Mouse (Mus musculus) CH12.LX (cell line): ENCODE results near the gene Plekhj1.

ENCODE experiments used
- BHLHE40 ChIP-seq: IDR thresholded peaks from 2 replicates; pipeline ENCODE4 v1.6.1; 2011; ENCODE audit warnings: mild to moderate bottlenecking, low read depth, low read length, improper control_type of control experiment
- CTCF ChIP-seq, 2 experiments: IDR thresholded peaks in 1 of 2; conservative IDR thresholded peaks in 1 of 2; 2 replicates each; pipeline ENCODE4 v1.5.1; 2011 to 2012; ENCODE audit warnings: low read depth in 2 of 2, low read length in 2 of 2, improper control_type of control experiment in 1 of 2, inconsistent platforms in 1 of 2, mild to moderate bottlenecking in 1 of 2, moderate library complexity in 1 of 2
- E2F4 ChIP-seq: IDR thresholded peaks from 2 replicates; pipeline ENCODE4 v1.6.1; 2011; ENCODE audit warnings: low read depth, low read length, improper control_type of control experiment; ENCODE audit not compliant: insufficient replicate concordance
- HCFC1 ChIP-seq: IDR thresholded peaks from 2 replicates; pipeline ENCODE4 v1.6.1; 2012; ENCODE audit warnings: low read depth, mild to moderate bottlenecking, inconsistent platforms, low read length, improper control_type of control experiment
- KAT2A ChIP-seq: IDR thresholded peaks from 2 replicates; pipeline ENCODE4 v1.6.1; 2012; ENCODE audit warnings: low read length, improper control_type of control experiment, inconsistent platforms; ENCODE audit not compliant: insufficient replicate concordance
- MAX ChIP-seq: IDR thresholded peaks from 2 replicates; pipeline ENCODE4 v1.6.1; 2011; ENCODE audit warnings: low read length, improper control_type of control experiment
- NRF1 ChIP-seq: IDR thresholded peaks from 2 replicates; pipeline ENCODE4 v1.6.1; 2014; ENCODE audit warnings: low read depth, mild to moderate bottlenecking, inconsistent platforms, low read length, improper control_type of control experiment, moderate library complexity
- SIN3A ChIP-seq: IDR thresholded peaks from 2 replicates; pipeline ENCODE4 v1.6.1; 2012; ENCODE audit warnings: low read length, improper control_type of control experiment, inconsistent platforms
- USF2 ChIP-seq: conservative IDR thresholded peaks from 2 replicates; pipeline ENCODE4 v1.6.1; 2011; ENCODE audit warnings: low read depth, low read length, improper control_type of control experiment

- TF ChIP-seq MAX (no peak), KAT2A (no peak), NRF1 (no peak), SIN3A (no peak), E2F4 (no peak), BHLHE40 (no peak), USF2 (no peak), CTCF (conservative IDR thresholded peaks at IDR 0.05 in 1 of 2, IDR thresholded peaks at IDR 0.05 in 1 of 2; ENCODE audit: low read depth in 2 of 2, low read length in 2 of 2) (peak in 1 of 2 experiments; percentile 53; a peak in 2 of 4 replicates), HCFC1 (no peak)
These were observed 16.4 kb upstream of the Plekhj1 start for GRCm38 (mm10) chr10:80814800-80815199.
